Mouse (Mus musculus) hindbrain, embryonic 15.5 days (tissue): Measurements from ENCODE around the gene Galnt7. TPM values are rescaled to one million over a fixed set of nuclear protein-coding genes. Genes with fewer than 3 reads are reported as not detected.

Experiments
- ATAC-seq: fragments of 200-750 bp; cut with Nextera tagmentation; 2 replicates; pipeline ENCODE4 v1.8.0; 2017; ENCODE audit warnings: low read depth, moderate number of reproducible peaks, moderate TSS enrichment; ENCODE audit not compliant: low FRiP score
- H3K27ac ChIP-seq: fragments of 300-500 bp; sonication (generic); replicated peaks from 2 replicates; pipeline ENCODE4 v1.5.1; 2015; ENCODE audit warnings: mild to moderate bottlenecking, inconsistent platforms
- H3K27me3 ChIP-seq: fragments of 300-500 bp; sonication (generic); 2 replicates; pipeline ENCODE4 v1.6.1; 2015; ENCODE audit warnings: control low read depth, inconsistent platforms
- H3K36me3 ChIP-seq: fragments of 300-500 bp; sonication (generic); 2 replicates; pipeline ENCODE4 v1.6.1; 2015; ENCODE audit warnings: control low read depth, inconsistent platforms
- H3K4me1 ChIP-seq: fragments of 300-500 bp; sonication (generic); replicated peaks from 2 replicates; pipeline ENCODE4 v1.6.1; 2015; ENCODE audit warnings: control low read depth, inconsistent platforms
- H3K4me2 ChIP-seq: fragments of 300-500 bp; sonication (generic); 2 replicates; pipeline ENCODE4 v1.6.1; 2015; ENCODE audit warnings: moderate library complexity, mild to moderate bottlenecking, inconsistent platforms
- H3K4me3 ChIP-seq: fragments of 300-500 bp; sonication (generic); 2 replicates; pipeline ENCODE4 v1.5.1; 2015; ENCODE audit warnings: mild to moderate bottlenecking, inconsistent platforms
- H3K9ac ChIP-seq: fragments of 300-500 bp; sonication (generic); 2 replicates; pipeline ENCODE4 v1.6.1; 2015; ENCODE audit warnings: inconsistent platforms
- H3K9me3 ChIP-seq: fragments of 300-500 bp; sonication (generic); 2 replicates; pipeline ENCODE4 v1.6.1; 2016; ENCODE audit warnings: control low read depth, inconsistent platforms
- WGBS: fragments of 180-500 bp; shearing (Covaris S2); methylation state at CpG from one replicate; pipeline ENCODE4 v1.1.7; 2015; 5-methylcytosine and 5-hydroxymethylcytosine counted together
- polyA plus RNA-seq: library from polyadenylated mRNA; unstranded; fragments of >200 nt; fragmentation: Nextera tagmentation; extraction: Ambion mirVana; gene quantifications from 2 replicates; pipeline ENCODE4 v1.2.1, GENCODE M21; 2015

Gene Galnt7
- polyA plus RNA-seq, 1 experiment from 2014 or later = 12.5 TPM

DNA sequence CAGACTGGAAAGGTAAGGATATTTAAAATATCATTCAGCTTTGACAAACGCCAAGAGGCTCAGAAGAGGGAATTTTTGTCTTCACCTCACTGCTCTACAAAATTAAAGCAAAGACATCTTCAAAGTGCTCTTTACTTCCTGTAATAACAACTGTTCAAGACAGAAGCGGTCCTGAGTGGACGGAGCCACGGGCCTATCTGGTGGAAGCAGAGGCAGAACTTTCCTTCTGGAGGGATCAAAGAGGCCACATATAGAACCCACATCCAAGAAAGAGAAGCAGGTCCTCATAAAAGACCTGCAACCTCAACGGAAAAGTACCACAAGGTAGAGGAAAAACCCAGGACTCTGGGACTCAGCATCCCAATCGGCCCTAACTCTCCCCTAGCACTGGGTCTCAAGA lies 2.6 kb downstream of the Galnt7 start:
- no peak overlapping the region for H3K9ac ChIP-seq
- H3K4me1 ChIP-seq = peaks cover 16% of the 10 kb centered on the region
- no peak for ATAC-seq
- H3K9me3 ChIP-seq = no peaks in the 10 kb centered on the region
- H3K27me3 ChIP-seq = no peaks in the 10 kb centered on the region
- no peak overlapping the region for H3K4me2 ChIP-seq
- H3K27ac ChIP-seq = no peak overlapping the region
- H3K4me3 ChIP-seq = no peak overlapping the region
- WGBS = 90% methylated on average over 6 of the region's 6 CpGs
- H3K36me3 ChIP-seq = no peaks in the 10 kb centered on the region

DNA sequence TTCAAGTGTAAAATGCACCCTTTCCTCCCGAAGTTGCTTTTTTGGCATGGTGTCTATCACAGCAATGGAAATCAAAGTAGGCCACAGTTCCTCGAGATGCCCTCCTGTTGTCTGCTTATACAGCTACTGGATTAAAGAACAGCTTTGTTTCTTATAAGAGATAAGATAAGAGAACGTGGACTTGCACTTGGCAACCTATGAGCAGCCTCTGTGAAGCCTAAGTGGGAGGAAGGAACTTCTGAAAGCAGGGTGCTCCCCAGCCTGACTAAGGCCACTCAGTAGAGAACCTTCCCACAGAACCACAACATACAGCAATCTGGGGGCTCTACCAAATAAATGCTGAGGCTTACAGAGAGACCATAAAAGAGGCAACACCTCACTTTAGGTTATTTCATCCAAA lies 5.3 kb downstream of the Galnt7 start:
- H3K4me2 ChIP-seq = no peak overlapping the region
- no peaks in the 10 kb centered on the region for H3K36me3 ChIP-seq
- ATAC-seq = no peak
- no peak overlapping the region for H3K9ac ChIP-seq
- H3K4me1 ChIP-seq = peaks cover 12% of the 10 kb centered on the region
- WGBS = 75% methylated on average over 3 of the region's 3 CpGs
- H3K4me3 ChIP-seq = no peak overlapping the region
- no peaks in the 10 kb centered on the region for H3K27me3 ChIP-seq
- no peak overlapping the region for H3K27ac ChIP-seq
- no peaks in the 10 kb centered on the region for H3K9me3 ChIP-seq

DNA sequence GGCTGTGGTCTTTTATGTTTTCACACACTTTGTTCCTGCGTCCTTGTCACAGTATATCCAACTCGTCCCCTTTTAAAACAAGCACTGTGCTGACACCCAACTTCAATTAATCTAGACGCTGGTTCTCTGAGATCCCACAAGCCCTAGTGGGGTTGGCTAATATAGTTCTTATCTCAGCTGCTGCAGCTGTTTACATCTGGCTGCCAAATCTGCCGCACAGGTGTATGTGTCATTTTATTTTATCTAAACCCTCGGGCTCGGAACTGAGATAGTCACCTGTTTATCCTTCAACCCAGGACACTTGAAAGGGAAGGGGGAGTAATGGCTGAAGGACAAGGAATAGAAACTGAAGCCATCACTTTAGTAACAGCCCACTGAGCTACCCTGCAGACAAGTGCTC lies 8.6 kb downstream of the Galnt7 start:
- H3K27me3 ChIP-seq = no peaks in the 10 kb centered on the region
- H3K4me2 ChIP-seq = no peak overlapping the region
- no peak overlapping the region for H3K27ac ChIP-seq
- peaks cover 5% of the 10 kb centered on the region for H3K4me1 ChIP-seq
- WGBS = 81% methylated on average over 6 of the region's 6 CpGs
- H3K36me3 ChIP-seq = no peaks in the 10 kb centered on the region
- H3K9me3 ChIP-seq = no peaks in the 10 kb centered on the region
- no peak overlapping the region for H3K4me3 ChIP-seq
- ATAC-seq = no peak
- no peak overlapping the region for H3K9ac ChIP-seq

DNA sequence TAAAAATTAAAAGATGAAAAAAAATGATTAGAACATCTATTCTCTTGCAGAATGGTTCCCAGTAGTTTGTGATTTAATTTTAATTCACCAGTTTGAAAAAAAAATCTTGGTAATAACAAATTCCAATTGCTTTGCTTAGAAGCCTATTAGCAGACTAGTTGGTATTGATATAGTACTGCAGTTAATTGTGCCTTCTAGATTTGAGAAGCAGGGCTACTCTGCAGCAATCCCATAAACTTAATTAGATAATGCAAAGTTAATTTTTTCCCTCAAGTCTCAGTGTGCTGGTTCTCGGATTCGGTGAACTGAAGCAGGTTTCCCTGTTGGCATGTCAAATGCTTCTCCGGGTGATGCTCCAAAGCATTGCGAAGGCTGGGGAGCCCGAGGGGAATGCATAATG lies 10.1 kb downstream of the Galnt7 start:
- H3K4me3 ChIP-seq = no peak overlapping the region
- peaks cover 10% of the 10 kb centered on the region for H3K4me1 ChIP-seq
- H3K36me3 ChIP-seq = no peaks in the 10 kb centered on the region
- H3K9ac ChIP-seq = no peak overlapping the region
- H3K27me3 ChIP-seq = no peaks in the 10 kb centered on the region
- ATAC-seq = peak; percentile 43; the same call in 1 of the 2 replicates
- 51% methylated on average over 5 of the region's 5 CpGs for WGBS
- H3K4me2 ChIP-seq = no peak overlapping the region
- no peaks in the 10 kb centered on the region for H3K9me3 ChIP-seq
- no peak overlapping the region for H3K27ac ChIP-seq

DNA sequence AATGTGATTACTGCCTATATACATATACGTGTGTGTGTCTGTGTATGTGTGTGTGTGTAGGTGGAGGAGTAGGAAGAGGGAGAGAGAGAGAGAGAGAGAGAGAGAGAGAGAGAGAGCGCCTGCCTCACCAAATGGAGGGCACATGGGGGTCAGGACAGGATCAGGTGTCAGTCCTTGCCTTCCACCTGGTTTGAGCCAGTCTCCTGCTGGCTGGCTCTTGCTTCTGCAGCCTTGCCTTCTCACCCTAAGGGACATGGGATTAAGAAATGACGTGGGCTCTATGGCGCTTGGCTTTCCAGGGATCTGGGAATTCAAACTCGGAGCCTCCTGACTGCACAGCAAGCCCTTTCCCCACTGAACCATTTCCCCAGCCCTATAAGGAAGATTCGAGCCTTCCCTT lies 13.9 kb downstream of the Galnt7 start:
- Histone ChIP-seq H3K36me3 (no peaks in the 10 kb centered on the region), H3K4me3 (no peak overlapping the region), H3K9me3 (no peaks in the 10 kb centered on the region), H3K4me1 (peaks cover 10% of the 10 kb centered on the region), H3K27ac (0 out of 2 replicates have a peak overlapping the region, but pooled peaks have one; percentile 42), H3K27me3 (no peaks in the 10 kb centered on the region), H3K9ac (no peak overlapping the region), H3K4me2 (no peak overlapping the region)
- 57% methylated on average over 6 of the region's 6 CpGs for WGBS
- ATAC-seq = no peak; the same call in 1 of the 2 replicates

DNA sequence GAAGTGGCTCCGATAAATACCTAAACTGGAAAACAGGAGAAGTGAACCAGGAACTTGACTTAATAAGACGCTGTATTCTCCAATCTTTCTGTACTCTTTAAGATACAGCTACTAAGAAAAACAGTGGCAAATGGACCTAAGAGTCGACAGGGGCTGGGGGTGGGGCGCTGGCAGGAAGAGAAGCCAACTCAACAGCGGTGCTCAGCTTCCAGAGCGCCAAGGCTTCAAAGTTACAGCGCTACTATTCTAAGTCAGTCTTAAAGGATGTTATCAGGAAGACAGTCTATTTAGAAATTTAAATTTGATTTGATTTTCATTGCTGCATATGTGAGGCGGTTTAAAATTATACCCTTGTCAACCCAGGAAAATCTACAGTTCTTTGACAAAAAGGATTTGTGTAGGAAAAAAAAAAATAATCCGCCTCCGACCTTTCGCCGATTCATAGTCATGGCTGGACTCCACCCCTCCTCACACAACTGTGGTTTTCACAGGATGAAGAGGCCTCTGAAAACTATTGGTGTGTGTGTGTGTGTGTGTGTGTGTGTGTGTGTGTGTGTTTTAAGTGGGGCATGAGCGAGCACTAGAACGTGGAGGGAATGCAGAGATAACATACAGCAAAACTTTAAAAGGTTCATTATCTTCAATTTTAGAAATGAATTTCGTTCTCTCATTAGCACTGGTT lies 15.1 kb downstream of the Galnt7 start:
- H3K27me3 ChIP-seq = no peaks in the 10 kb centered on the region
- H3K27ac ChIP-seq = no peak overlapping the region
- H3K4me3 ChIP-seq = no peak overlapping the region
- no peaks in the 10 kb centered on the region for H3K36me3 ChIP-seq
- WGBS = 89% methylated on average over 15 of the region's 15 CpGs
- H3K9me3 ChIP-seq = no peaks in the 10 kb centered on the region
- peaks cover 5% of the 10 kb centered on the region for H3K4me1 ChIP-seq
- no peak for ATAC-seq
- H3K9ac ChIP-seq = no peak overlapping the region
- no peak overlapping the region for H3K4me2 ChIP-seq

DNA sequence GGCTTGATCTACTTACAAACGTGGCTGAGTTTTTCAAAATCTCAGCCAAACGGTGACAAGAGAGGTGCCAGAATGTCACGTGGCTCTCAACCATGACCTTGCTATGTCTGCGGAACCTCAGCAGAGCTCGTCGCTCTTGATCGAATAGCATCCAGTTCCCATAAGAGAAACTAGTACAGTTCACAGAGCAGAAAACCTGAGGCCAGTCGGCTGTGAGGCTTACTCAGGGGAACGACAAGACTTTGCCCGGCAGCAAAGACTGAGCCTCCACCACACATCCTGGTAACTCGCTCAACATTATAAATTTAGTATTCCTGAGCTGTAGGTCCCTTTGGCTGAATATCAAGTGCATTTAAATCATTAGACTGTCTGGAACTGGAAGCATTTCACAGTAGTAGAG lies 16.1 kb downstream of the Galnt7 start:
- no peaks in the 10 kb centered on the region for H3K27me3 ChIP-seq
- H3K4me1 ChIP-seq = peaks cover 5% of the 10 kb centered on the region

DNA sequence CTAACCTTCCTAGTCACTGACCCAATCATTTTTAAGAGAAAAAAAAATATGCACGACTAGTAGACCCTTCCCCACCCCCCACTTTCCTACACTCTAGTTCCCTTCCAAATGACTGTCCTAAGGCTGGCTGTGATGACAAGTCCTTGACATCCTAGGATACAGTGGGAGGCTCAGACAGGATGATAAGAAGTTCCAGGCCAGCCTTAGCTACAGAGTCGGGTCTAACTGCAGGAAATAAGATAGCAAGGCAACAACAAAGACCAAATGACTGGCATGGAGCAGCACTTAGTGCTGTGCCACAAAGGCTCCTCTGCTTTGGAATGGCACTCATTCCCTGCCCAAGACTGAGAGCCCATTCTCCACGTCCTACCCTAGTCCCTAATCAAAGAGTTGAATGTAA lies 16.6 kb downstream of the Galnt7 start:
- Histone ChIP-seq H3K9ac (no peak overlapping the region), H3K36me3 (no peaks in the 10 kb centered on the region), H3K27me3 (no peaks in the 10 kb centered on the region), H3K4me1 (peaks cover 5% of the 10 kb centered on the region), H3K4me3 (no peak overlapping the region), H3K4me2 (no peak overlapping the region), H3K9me3 (no peaks in the 10 kb centered on the region), H3K27ac (no peak overlapping the region)
- no peak for ATAC-seq
- WGBS = 74% methylated on average over 3 of the region's 3 CpGs

More for the DNA sequence above, 16.1 kb downstream of the Galnt7 start:
- Histone ChIP-seq H3K27ac (no peak overlapping the region), H3K4me2 (no peak overlapping the region), H3K9me3 (no peaks in the 10 kb centered on the region), H3K36me3 (no peaks in the 10 kb centered on the region), H3K4me3 (no peak overlapping the region), H3K9ac (no peak overlapping the region)
- WGBS = 80% methylated on average over 11 of the region's 11 CpGs
- no peak for ATAC-seq

DNA sequence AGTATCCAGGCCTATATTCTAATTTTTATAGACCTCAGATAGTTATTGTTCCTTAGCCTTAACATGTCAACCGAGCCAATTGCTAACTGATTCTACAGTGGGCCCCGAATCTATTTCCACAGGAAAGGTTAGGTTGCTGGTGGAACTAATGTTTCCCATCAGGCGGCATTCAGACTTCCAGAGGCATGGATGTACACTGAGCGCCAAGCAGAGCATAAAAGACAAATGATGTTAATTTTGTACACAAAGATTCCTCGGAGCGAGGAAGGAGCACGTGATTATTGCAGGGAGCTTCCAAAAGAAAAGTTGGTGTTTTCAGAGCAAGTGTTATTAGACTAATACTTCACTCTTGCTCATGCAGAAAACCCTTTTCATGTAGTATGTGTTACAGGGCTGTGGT lies 21.1 kb downstream of the Galnt7 start:
- Histone ChIP-seq H3K9ac (no peak overlapping the region), H3K36me3 (no peaks in the 10 kb centered on the region), H3K4me2 (no peak overlapping the region), H3K27me3 (no peaks in the 10 kb centered on the region), H3K9me3 (no peaks in the 10 kb centered on the region), H3K4me1 (0 out of 2 replicates have a peak, but pooled peaks cover 4% of the 10 kb centered on the region), H3K4me3 (no peak overlapping the region), H3K27ac (no peak overlapping the region)
- 63% methylated on average over 7 of the region's 7 CpGs for WGBS
- ATAC-seq = 0 out of 2 replicates have a peak, but pooled peaks have one; percentile 56

DNA sequence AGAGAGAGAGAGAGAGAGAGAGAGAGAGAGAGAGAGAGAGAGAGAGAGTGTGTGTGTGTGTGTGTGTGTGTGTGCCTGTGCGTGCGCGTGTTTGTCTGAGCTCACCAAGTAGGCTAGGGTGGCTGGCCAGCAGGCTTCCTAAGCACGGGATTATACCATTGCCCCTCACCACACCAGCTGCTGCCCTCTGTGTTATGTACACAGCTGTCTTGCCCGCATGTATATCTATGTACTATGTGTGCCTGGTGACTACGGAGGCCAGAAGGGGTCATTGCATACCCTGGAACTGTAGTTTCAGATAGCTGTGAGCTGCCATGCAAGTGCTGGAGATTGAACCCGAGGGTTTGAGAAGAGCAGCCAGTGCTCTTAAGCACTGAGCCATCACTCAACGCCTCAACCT lies 22.7 kb downstream of the Galnt7 start:
- 92% methylated on average over 8 of the region's 8 CpGs for WGBS
- Histone ChIP-seq H3K4me1 (0 out of 2 replicates have a peak, but pooled peaks cover 4% of the 10 kb centered on the region), H3K36me3 (no peaks in the 10 kb centered on the region), H3K27ac (no peak overlapping the region), H3K27me3 (no peaks in the 10 kb centered on the region), H3K9me3 (no peaks in the 10 kb centered on the region), H3K4me3 (no peak overlapping the region), H3K9ac (no peak overlapping the region), H3K4me2 (no peak overlapping the region)
- no peak for ATAC-seq

DNA sequence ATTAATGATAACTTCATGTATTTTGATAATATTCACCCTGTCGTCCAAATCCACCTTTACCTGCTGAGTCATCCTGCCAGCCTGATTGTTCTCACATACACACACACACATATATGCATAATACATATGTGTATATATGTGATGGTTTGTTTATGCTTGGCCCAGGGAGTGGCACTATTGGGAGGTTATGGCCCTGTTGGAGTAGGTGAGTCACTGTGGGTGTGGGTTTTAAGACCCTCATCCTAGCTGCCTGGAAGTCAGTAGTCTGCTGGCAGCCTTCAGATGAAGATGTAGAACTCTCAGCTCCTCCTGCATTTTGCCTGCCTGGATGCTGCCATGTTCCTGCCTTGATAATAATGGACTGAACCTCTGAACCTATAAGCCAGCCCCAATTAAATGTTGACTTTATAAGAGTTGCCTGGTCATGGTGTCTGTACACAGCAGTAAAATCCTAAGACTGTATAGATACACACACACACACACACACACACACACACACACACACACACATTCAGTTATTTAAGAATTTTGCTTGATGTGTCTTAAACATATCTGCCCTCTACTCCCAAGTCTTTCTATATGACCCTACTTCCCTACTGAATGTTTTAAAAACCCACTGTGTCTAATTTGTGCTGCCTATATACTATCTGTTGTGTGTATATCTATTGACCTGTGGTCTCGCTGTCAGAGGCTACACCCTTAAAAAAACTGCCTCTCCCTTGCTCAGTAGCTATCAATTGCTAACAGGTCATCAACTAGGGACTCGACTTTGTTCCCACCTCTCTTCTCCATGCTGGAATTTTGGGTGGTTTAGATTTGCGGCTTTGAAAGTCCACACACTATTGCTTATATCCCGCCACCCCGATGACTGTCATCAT lies 23.8 kb downstream of the Galnt7 start:
- Histone ChIP-seq H3K4me3 (no peak overlapping the region), H3K9ac (no peak overlapping the region), H3K4me2 (no peak overlapping the region), H3K36me3 (no peaks in the 10 kb centered on the region), H3K4me1 (0 out of 2 replicates have a peak, but pooled peaks cover 4% of the 10 kb centered on the region), H3K27ac (no peak overlapping the region), H3K27me3 (no peaks in the 10 kb centered on the region), H3K9me3 (no peaks in the 10 kb centered on the region)
- 91% methylated on average over 6 of the region's 6 CpGs for WGBS
- no peak for ATAC-seq
